Mouse (Mus musculus) CH12.LX (cell line): ENCODE results near the gene Tmc2.

ENCODE experiments used
- CTCF ChIP-seq, 2 experiments: IDR thresholded peaks in 1 of 2; conservative IDR thresholded peaks in 1 of 2; 2 replicates each; pipeline ENCODE4 v1.5.1; 2011 to 2012; ENCODE audit warnings: low read depth in 2 of 2, low read length in 2 of 2, improper control_type of control experiment in 1 of 2, inconsistent platforms in 1 of 2, mild to moderate bottlenecking in 1 of 2, moderate library complexity in 1 of 2
- POLR2A ChIP-seq: IDR thresholded peaks from 2 replicates; pipeline ENCODE4 v1.6.1; 2011; ENCODE audit warnings: low read depth, mild to moderate bottlenecking, improper control_type of control experiment, low read length

DNA sequence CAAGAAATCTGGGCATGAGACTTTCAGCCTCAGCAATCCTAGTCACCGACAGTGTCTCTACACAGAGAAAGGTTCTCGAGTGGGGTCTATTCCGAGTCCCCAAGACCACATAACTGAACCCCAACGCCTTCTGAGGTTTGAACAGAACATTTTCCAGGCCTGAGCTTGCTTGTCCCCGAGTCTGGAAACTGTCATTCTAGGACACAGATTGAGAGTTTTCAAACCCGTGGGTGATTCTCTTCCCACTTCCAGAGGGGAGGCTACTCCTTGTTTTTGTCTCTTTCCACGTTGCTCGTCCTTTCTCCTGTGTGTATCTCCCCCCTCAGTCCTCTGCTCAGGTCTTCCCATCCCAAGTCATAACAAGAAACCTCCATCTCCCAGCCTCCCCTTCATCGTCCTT is 102.6 kb downstream of the Tmc2 start:
- TF ChIP-seq POLR2A (no peak), CTCF (conservative IDR thresholded peaks at IDR 0.05 in 1 of 2, IDR thresholded peaks at IDR 0.05 in 1 of 2; ENCODE audit: low read depth in 2 of 2, low read length in 2 of 2) (no peak)
